Mouse (Mus musculus) hindbrain, embryonic 13.5 days (tissue): ENCODE data around the gene Specc1. TPM values are rescaled to one million over a fixed set of nuclear protein-coding genes. Genes with fewer than 3 reads are reported as not detected.

Experiments
- ATAC-seq: fragments of 200-750 bp; cut with Nextera tagmentation; 2 replicates; pipeline ENCODE4 v1.8.0; 2017; ENCODE audit warnings: moderate TSS enrichment; ENCODE audit not compliant: low FRiP score
- H3K27ac ChIP-seq: fragments of 300-500 bp; sonication (generic); 2 replicates; pipeline ENCODE4 v1.5.1; 2015; ENCODE audit warnings: inconsistent platforms, mild to moderate bottlenecking, moderate library complexity
- H3K27me3 ChIP-seq: fragments of 300-500 bp; sonication (generic); 2 replicates; pipeline ENCODE4 v1.6.1; 2015; ENCODE audit warnings: mild to moderate bottlenecking, inconsistent platforms
- H3K36me3 ChIP-seq: fragments of 300-500 bp; sonication (generic); 2 replicates; pipeline ENCODE4 v1.6.1; 2015; ENCODE audit warnings: mild to moderate bottlenecking, inconsistent platforms
- H3K4me1 ChIP-seq: fragments of 300-500 bp; sonication (generic); replicated peaks from 2 replicates; pipeline ENCODE4 v1.6.1; 2015; ENCODE audit warnings: inconsistent platforms
- H3K4me2 ChIP-seq: fragments of 300-500 bp; sonication (generic); 2 replicates; pipeline ENCODE4 v1.6.1; 2015; ENCODE audit warnings: inconsistent platforms, mild to moderate bottlenecking, moderate library complexity
- H3K4me3 ChIP-seq: fragments of 300-500 bp; sonication (generic); 2 replicates; pipeline ENCODE4 v1.5.1; 2015; ENCODE audit warnings: mild to moderate bottlenecking, inconsistent platforms
- H3K9ac ChIP-seq: fragments of 300-500 bp; sonication (generic); 2 replicates; pipeline ENCODE4 v1.6.1; 2015; ENCODE audit warnings: mild to moderate bottlenecking, inconsistent platforms
- H3K9me3 ChIP-seq: fragments of 300-500 bp; sonication (generic); 2 replicates; pipeline ENCODE4 v1.6.1; 2016; ENCODE audit warnings: inconsistent platforms
- WGBS: fragments of 180-500 bp; shearing (Covaris S2); methylation state at CpG from one replicate; pipeline ENCODE4 v1.1.7; 2015; 5-methylcytosine and 5-hydroxymethylcytosine counted together
- polyA plus RNA-seq: library from polyadenylated mRNA; unstranded; fragments of >200 nt; fragmentation: Nextera tagmentation; extraction: Ambion mirVana; gene quantifications from 2 replicates; pipeline ENCODE4 v1.2.1, GENCODE M21; 2015

Specc1 gene
- polyA plus RNA-seq, 1 experiment from 2014 or later = 14.9 TPM

- no peak for ATAC-seq
- no peak overlapping the region for H3K9ac ChIP-seq
- H3K27me3 ChIP-seq = peaks cover 30% of the 10 kb centered on the region
- 81% methylated on average over 5 of the region's 5 CpGs for WGBS
- no peak overlapping the region for H3K4me2 ChIP-seq
- H3K4me3 ChIP-seq = no peak overlapping the region
- H3K9me3 ChIP-seq = no peaks in the 10 kb centered on the region
- H3K36me3 ChIP-seq = no peaks in the 10 kb centered on the region
- peaks cover 12% of the 10 kb centered on the region for H3K4me1 ChIP-seq
- H3K27ac ChIP-seq = no peak overlapping the region
Measured at GRCm38 (mm10) chr11:62253380-62253779, 296.8 kb downstream of the Specc1 start.

GRCm38 (mm10) chr11:62259214-62259613 is 302.7 kb downstream of the Specc1 start:
- no peaks in the 10 kb centered on the region for H3K9me3 ChIP-seq
- H3K27me3 ChIP-seq = no peaks in the 10 kb centered on the region
- H3K4me1 ChIP-seq = peaks cover 8% of the 10 kb centered on the region; the same call in 1 of the 2 replicates
- no peak for ATAC-seq
- H3K4me2 ChIP-seq = no peak overlapping the region
- H3K27ac ChIP-seq = no peak overlapping the region
- 63% methylated on average over 5 of the region's 5 CpGs for WGBS
- no peaks in the 10 kb centered on the region for H3K36me3 ChIP-seq
- no peak overlapping the region for H3K9ac ChIP-seq
- no peak overlapping the region for H3K4me3 ChIP-seq

- 63% methylated on average over 7 of the region's 7 CpGs for WGBS
- H3K4me2 ChIP-seq = no peak overlapping the region
- H3K9ac ChIP-seq = no peak overlapping the region
- no peak overlapping the region for H3K4me3 ChIP-seq
- no peaks in the 10 kb centered on the region for H3K9me3 ChIP-seq
- H3K27ac ChIP-seq = 0 out of 2 replicates have a peak overlapping the region, but pooled peaks have one; percentile 23
- no peaks in the 10 kb centered on the region for H3K36me3 ChIP-seq
- ATAC-seq = no peak
- H3K27me3 ChIP-seq = no peaks in the 10 kb centered on the region
- peaks cover 34% of the 10 kb centered on the region for H3K4me1 ChIP-seq
Measured at GRCm38 (mm10) chr11:62263599-62263998, 307.0 kb downstream of the Specc1 start.

- no peaks in the 10 kb centered on the region for H3K27me3 ChIP-seq
- no peak overlapping the region for H3K4me3 ChIP-seq
- no peak for ATAC-seq
- no peaks in the 10 kb centered on the region for H3K9me3 ChIP-seq
- H3K4me1 ChIP-seq = peaks cover 34% of the 10 kb centered on the region
- no peak overlapping the region for H3K9ac ChIP-seq
- no peaks in the 10 kb centered on the region for H3K36me3 ChIP-seq
- H3K27ac ChIP-seq = 0 out of 2 replicates have a peak overlapping the region, but pooled peaks have one; percentile 23
- no peak overlapping the region for H3K4me2 ChIP-seq
- WGBS = 72% methylated on average over 7 of the region's 7 CpGs
Measured at GRCm38 (mm10) chr11:62264018-62264417, 307.5 kb downstream of the Specc1 start.

- Histone ChIP-seq H3K36me3 (no peaks in the 10 kb centered on the region), H3K9me3 (no peaks in the 10 kb centered on the region), H3K27ac (0 out of 2 replicates have a peak overlapping the region, but pooled peaks have one; percentile 4), H3K4me3 (no peak overlapping the region), H3K27me3 (no peaks in the 10 kb centered on the region), H3K4me2 (no peak overlapping the region), H3K4me1 (peaks cover 35% of the 10 kb centered on the region), H3K9ac (no peak overlapping the region; the same call in 1 of the 2 replicates)
- ATAC-seq = no peak
- WGBS = 41% methylated on average over 7 of the region's 7 CpGs
Measured at GRCm38 (mm10) chr11:62265642-62266041, 309.1 kb downstream of the Specc1 start.

- Histone ChIP-seq H3K4me2 (no peak overlapping the region), H3K4me1 (peaks cover 35% of the 10 kb centered on the region), H3K27me3 (no peaks in the 10 kb centered on the region), H3K36me3 (no peaks in the 10 kb centered on the region), H3K9me3 (no peaks in the 10 kb centered on the region), H3K4me3 (no peak overlapping the region), H3K9ac (peak overlapping the region; percentile 35; the same call in 1 of the 2 replicates), H3K27ac (peak overlapping the region; percentile 60)
- 42% methylated on average over 17 of the region's 17 CpGs for whole genome bisulfite sequencing
- ATAC-seq = no peak
Measured at GRCm38 (mm10) chr11:62266466-62267214, 310.1 kb downstream of the Specc1 start.

GRCm38 (mm10) chr11:62268381-62268780 is 311.8 kb downstream of the Specc1 start:
- no peak overlapping the region for H3K4me2 ChIP-seq
- no peak for ATAC-seq
- no peaks in the 10 kb centered on the region for H3K9me3 ChIP-seq
- peaks cover 34% of the 10 kb centered on the region for H3K4me1 ChIP-seq
- no peak overlapping the region for H3K9ac ChIP-seq
- no peaks in the 10 kb centered on the region for H3K36me3 ChIP-seq
- 80% methylated on average over 8 of the region's 8 CpGs for WGBS
- no peak overlapping the region for H3K4me3 ChIP-seq
- H3K27me3 ChIP-seq = no peaks in the 10 kb centered on the region
- no peak overlapping the region for H3K27ac ChIP-seq

- Histone ChIP-seq H3K9ac (no peak overlapping the region), H3K27ac (no peak overlapping the region), H3K4me2 (no peak overlapping the region), H3K27me3 (no peaks in the 10 kb centered on the region), H3K4me1 (peaks cover 29% of the 10 kb centered on the region), H3K9me3 (no peaks in the 10 kb centered on the region), H3K4me3 (no peak overlapping the region), H3K36me3 (no peaks in the 10 kb centered on the region)
- WGBS = 74% methylated on average over 12 of the region's 12 CpGs
- ATAC-seq = no peak
Measured at GRCm38 (mm10) chr11:62269097-62269496, 312.5 kb downstream of the Specc1 start.

GRCm38 (mm10) chr11:62270851-62271250 is 314.3 kb downstream of the Specc1 start:
- Histone ChIP-seq H3K4me2 (no peak overlapping the region), H3K27me3 (no peaks in the 10 kb centered on the region), H3K4me3 (no peak overlapping the region), H3K27ac (no peak overlapping the region), H3K9ac (no peak overlapping the region), H3K36me3 (no peaks in the 10 kb centered on the region), H3K9me3 (no peaks in the 10 kb centered on the region), H3K4me1 (peaks cover 22% of the 10 kb centered on the region)
- 68% methylated on average over 5 of the region's 5 CpGs for WGBS
- ATAC-seq = no peak

Other genes with a start within 250 kb of the Specc1 start
- not detected in 2 replicates for gene Slc5a10, start 235.9 kb upstream of the Specc1 start, polyA plus RNA-seq
- gene Prpsap2, start 194.7 kb upstream of the Specc1 start, polyA plus RNA-seq = 54.3 and 55.8 TPM in 2 replicates
- 32.9 and 34.7 TPM in 2 replicates for gene Ulk2, start 101.7 kb upstream of the Specc1 start, polyA plus RNA-seq
- 14.1 and 14.4 TPM in 2 replicates for gene Akap10, start 26.5 kb upstream of the Specc1 start, polyA plus RNA-seq